Mouse (Mus musculus): ENCODE results near the gene Hist1h2bg.
"Not testable (repeated sequence)": the region's sequence is repeated elsewhere in the genome, so short reads cannot be mapped to it uniquely, and the experiment has no call there.

The Hist1h2bg gene

DNA sequence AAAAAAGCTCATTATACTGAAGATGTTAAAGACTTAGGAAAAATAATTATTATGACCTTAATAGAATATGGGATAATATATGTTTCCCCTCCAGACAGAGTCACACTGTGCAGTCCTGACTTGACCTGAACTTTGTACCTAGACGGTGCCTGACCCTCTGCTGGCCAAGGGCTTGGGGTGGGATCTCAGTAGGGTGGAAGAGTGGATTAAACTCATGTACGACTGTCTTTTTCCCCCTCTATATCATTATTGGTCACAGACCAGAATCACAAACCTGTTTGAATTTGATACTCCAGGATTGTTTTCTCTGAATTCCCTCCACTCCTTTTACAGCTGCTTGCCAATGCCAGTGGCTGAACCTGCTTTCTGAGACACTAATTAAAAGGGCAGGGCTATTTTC lies 10.5 kb upstream of the Hist1h2bg start:
- in situ Hi-C loops (cut with MboI, MseI): loop anchor here (25.0 kb wide), 2 partner anchors 1052 to 1748 kb away; partner anchors contain the start of genes Hist1h2ao, Hist1h2bq and Hist1h4m

DNA sequence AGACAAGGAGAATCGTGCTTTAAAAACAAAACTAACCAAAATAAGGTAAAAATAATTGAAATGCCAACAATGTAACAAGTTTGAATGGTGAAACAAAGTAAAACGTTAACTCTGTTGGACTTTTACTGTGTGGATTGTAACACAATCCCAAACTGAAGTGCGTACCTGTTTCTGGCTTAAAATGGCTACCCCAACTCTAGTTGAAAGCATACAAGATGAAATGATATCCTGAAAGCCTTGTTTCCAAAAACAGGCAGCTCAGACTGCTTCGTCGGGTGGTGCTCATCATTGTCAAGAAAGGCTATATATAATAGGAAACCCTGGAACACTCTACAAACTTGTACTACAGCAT lies 9.7 kb upstream of the Hist1h2bg start:
- in situ Hi-C loops (cut with MboI, MseI): loop anchor here (25.0 kb wide), 2 partner anchors 1051 to 1749 kb away; partner anchors contain the start of genes Hist1h2ao, Hist1h2bq and Hist1h4m

DNA sequence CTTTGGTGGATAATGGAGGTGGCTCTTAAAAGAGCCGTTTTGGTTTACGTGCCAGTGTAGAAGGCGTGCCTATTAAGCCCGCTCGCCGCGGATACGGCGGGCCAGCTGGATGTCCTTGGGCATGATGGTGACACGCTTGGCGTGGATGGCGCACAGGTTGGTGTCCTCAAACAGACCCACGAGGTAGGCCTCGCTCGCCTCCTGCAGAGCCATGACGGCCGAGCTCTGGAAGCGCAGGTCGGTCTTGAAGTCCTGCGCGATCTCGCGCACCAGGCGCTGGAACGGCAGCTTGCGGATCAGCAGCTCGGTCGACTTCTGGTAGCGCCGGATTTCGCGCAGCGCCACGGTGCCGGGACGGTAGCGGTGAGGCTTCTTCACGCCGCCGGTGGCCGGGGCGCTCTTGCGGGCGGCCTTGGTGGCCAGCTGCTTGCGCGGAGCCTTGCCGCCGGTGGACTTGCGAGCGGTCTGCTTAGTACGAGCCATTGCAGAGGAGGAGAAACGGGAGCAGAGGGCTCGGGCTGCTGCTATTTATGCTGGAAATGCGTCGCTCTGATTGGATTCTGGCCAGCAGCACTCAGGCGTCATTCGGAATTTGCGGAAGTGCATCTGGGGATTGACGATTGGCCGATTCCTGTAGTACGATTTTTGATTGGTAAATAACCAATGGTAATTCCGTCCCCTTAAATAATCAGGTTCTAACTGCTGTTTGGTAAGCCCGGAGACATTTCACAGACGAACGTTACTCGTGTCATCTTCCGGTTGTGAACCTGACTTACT lies 9.1 kb upstream of the Hist1h2bg start, which contains the start of gene Hist1h3e:
Gene Hist1h3e (minus strand): TSS at position 487 of the 777 bp plus-strand sequence.
- in situ Hi-C loops (cut with MboI, MseI): loop anchor here (25.0 kb wide), 2 partner anchors 1050 to 1750 kb away; partner anchors contain the start of genes Hist1h2ao, Hist1h2bq and Hist1h4m

DNA sequence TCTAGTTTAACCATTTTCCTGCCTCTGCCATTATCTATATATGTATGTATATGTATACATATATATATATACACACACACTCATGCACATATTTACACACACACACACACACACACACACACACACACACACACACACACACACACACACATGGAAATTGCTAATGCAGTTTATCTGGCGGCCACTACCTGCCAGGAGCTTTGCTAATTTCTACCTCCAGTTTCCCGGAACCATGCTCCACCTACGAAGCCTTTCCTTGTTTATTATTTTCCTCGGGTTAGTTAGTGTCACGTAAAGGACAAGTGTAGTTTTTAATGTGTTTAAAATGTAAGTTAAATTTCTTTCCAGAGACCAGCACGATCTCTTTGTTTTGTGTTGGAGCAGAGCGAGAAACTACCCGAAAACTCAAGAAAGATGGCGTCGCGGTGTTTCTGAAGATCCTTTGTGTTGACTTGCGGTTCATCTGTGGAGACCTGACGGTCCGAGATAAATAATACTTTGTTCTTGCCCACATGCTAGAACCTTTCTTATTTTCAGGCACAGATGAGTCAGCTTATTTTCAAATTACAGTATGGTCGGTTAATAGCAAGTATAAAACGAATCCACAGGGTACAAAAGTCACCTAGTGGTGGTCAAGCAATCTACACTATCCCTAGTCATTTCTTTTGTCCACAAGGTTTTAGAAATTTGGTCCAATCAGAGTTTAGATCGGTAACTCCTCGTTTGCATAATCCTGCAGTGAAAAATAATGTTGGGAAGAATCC lies 8.3 kb upstream of the Hist1h2bg start:
- in situ Hi-C loops (cut with MboI, MseI): loop anchor here (25.0 kb wide), 2 partner anchors 1049 to 1751 kb away; partner anchors contain the start of genes Hist1h2ao, Hist1h2bq and Hist1h4m

DNA sequence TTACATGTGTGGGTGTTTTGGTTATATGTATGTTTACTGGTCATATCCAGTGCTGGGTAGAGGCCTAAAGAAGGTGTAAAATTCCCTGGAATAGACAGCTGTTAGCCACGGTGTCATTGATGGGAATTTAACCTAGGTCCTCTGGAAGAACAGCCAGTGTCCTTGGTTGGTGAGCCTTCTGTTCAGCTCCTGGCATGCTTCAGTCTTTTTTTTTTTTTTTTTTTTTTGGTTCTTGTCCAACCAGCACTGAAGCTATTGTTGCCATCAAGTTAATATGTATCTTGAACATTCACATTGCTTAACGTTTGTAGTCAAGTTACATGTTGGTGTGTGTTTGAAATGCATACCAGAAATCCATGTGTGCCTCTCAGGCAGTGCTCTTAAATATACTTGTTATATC lies 6.7 kb upstream of the Hist1h2bg start:
- in situ Hi-C loops (cut with MboI, MseI): loop anchor here (25.0 kb wide), 2 partner anchors 1048 to 1752 kb away; partner anchors contain the start of genes Hist1h2ao, Hist1h2bq and Hist1h4m

DNA sequence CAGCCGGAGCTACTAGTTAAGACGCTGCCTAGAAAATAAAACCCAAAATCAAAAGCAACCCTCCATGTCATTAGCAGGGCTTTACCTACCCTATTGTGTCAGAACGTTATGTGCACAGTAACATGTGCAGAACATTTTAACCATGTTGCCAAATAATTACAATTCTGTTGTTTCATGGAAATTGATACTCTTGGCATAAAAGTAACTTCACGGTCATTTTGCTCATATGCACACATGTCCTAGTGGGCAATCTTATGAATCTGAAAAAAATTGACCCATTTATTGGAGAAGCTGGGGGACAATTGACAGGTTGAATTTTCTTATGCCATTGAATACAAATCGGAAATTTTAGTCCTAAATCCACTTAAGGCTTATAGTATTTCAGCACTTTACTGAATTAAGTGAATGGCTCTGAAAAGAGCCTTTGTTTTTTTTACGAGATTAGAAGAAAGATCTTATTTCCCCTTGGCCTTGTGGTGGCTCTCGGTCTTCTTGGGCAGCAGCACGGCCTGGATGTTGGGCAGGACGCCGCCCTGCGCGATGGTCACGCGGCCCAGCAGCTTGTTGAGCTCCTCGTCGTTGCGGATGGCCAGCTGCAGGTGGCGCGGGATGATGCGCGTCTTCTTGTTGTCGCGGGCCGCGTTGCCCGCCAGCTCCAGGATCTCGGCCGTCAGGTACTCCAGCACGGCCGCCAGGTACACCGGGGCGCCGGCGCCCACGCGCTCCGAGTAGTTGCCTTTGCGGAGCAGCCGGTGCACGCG lies 755 bp upstream of the Hist1h2bg start:
- in situ Hi-C loops (cut with MboI, MseI): loop anchor here (5.0 to 25.0 kb wide), 4 partner anchors 112 to 1848 kb away; partner anchors contain the start of genes Hist1h2ac, Hist1h2ao, Hist1h2bc and Hist1h2bm

DNA sequence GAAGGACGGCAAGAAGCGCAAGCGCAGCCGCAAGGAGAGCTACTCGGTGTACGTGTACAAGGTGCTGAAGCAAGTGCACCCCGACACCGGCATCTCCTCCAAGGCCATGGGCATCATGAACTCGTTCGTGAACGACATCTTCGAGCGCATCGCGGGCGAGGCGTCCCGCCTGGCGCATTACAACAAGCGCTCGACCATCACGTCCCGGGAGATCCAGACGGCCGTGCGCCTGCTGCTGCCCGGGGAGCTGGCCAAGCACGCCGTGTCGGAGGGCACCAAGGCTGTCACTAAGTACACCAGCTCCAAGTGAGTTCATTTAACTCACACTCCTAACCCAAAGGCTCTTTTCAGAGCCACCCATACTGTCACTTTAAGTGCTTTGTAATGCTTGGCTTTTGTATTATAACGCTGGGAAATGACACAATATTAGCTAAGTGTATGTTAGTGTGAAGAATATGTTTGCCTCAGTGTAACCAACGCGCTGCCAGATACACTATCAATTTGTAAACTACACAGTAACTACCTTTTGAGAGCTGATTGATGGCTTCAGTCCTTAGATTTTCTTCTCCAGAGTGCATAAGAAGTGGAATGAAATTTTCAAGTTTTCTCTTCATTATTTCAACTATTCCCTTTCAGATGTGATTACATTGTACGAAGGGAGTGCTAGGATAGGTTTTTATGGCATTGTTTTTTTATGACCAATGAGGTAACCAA lies 465 bp downstream of the Hist1h2bg start:
- in situ Hi-C loops (cut with MboI, MseI): loop anchor here (5.0 to 25.0 kb wide), 4 partner anchors 111 to 1849 kb away; partner anchors contain the start of genes Hist1h2ac, Hist1h2ao, Hist1h2bc and Hist1h2bm

DNA sequence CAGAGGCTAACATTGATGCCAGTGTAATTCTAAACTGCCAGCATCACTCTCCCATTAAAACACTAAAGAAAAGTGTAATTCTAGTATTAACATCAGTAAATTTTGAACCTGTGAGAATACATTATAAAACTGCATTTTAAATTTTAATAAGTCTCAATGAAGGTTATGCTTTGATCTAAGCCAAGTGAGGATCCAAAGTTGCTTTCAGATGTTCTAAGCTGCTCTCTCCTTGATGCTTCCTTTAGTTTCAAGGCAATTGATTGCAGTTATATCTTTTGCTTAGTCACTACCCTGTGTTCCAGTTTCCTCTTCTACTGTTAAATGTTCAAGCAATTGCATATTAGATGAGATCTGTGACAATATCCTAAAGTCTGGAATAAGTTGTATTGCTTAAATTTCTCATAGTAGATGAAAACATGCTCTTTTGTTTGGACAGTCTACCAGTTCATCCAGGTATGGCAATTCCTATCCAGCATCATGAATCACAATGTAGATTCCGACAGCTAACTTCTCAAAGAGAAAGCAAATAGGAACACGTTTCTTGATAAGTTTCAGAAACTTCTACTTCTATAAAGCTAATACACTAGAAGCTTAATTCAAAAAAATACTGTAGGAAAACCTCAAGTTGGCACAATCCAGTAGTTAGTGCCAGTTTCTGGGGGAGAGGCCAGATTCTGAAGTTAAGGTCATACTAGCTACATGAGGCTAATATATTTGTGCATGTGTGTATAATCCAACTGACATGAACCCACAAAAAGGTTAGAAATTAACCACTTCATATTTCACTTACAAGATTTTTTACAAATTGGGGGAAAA lies 1.2 kb downstream of the Hist1h2bg start:
- in situ Hi-C loops (cut with MboI, MseI): loop anchor here (5.0 to 25.0 kb wide), 4 partner anchors 110 to 1850 kb away; partner anchors contain the start of genes Hist1h2ac, Hist1h2ao, Hist1h2bc and Hist1h2bm

DNA sequence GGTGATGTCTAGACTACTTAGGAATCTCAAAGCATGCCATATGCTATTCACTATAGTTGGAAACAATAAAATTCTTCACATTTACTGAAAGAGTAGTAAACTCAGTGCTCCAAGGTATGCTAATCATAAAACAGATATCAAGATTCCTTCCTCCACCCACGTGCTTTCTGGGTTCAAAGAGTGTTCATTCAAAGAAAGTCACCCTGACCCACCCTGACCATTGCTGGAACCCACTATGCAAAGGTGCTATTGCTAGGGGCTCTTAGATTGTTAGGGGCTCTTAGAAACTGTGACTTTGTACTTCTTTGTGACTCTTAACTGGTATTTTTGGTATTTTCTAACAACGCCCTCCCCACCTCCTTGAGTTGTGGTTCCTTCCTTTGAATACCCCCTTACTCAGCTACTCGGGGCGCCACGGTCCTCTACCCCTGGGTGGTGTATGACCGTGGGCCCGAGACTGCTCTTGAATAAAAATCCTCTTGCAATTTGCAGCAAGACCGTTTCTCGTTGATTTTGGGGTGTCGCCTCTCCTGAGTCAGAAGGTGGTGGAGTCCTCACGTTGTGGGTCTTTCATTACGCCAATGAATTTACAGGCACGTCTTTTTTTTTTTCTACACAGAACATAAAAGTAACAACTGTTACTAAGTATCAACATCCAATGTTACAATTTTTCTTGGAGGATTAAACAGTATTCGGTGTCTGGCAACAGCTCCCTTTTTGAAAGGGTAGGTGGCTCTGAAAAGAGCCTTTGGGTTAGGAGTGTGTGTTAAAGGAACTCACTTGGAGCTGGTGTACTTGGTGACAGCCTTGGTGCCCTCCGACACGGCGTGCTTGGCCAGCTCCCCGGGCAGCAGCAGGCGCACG lies 2.1 kb downstream of the Hist1h2bg start:
- in situ Hi-C loops (cut with MboI, MseI): loop anchor here (5.0 to 25.0 kb wide), 4 partner anchors 109 to 1851 kb away; partner anchors contain the start of genes Hist1h2ac, Hist1h2ao, Hist1h2bc and Hist1h2bm

DNA sequence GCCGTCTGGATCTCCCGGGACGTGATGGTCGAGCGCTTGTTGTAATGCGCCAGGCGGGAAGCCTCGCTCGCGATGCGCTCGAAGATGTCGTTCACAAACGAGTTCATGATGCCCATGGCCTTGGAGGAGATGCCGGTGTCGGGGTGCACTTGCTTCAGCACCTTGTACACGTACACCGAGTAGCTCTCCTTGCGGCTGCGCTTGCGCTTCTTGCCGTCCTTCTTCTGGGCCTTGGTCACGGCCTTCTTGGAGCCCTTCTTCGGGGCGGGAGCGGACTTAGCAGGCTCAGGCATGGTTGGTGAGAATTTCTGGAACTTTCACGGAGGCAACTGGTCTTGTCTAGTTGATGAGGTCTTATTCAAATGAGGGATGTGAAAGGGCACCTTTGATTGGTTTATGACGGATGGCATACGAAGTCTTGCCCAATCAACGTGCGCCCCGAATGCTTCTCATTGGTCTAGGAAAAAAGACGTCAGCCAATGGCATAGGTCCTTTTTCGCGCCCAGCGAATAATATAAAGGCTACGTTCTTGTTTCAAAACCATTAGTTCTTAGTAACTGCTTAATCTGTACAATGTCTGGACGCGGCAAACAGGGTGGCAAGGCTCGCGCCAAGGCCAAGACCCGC lies 2.8 kb downstream of the Hist1h2bg start, which contains the start of the genes Hist1h2bf and Hist1h2ad:
Gene Hist1h2bf (minus strand): TSS at position 299 of the 627 bp plus-strand sequence.
Gene Hist1h2ad (plus strand): TSS at position 484 of the 627 bp plus-strand sequence.
- in situ Hi-C loops (cut with MboI, MseI): loop anchor here (5.0 to 25.0 kb wide), 4 partner anchors 108 to 1852 kb away; partner anchors contain the start of genes Hist1h2ac, Hist1h2ao, Hist1h2bc and Hist1h2bm

DNA sequence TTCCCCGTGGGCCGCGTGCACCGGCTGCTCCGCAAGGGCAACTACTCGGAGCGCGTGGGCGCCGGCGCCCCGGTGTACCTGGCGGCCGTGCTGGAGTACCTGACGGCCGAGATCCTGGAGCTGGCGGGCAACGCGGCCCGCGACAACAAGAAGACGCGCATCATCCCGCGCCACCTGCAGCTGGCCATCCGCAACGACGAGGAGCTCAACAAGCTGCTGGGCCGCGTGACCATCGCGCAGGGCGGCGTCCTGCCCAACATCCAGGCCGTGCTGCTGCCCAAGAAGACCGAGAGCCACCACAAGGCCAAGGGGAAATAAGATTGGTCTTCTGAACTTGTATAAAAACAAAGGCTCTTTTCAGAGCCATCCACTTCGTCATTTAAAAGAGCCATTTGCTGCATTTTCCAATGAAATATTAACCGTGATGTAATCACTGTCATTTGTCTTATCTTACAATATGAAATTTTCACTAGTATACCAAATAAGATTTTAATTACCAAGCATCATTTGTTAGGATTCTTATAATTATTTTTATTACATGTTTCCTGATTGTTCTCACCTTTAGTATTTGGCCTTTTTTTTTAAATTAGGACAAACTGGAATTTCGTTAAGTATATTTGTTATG lies 3.5 kb downstream of the Hist1h2bg start:
- in situ Hi-C loops (cut with MboI, MseI): loop anchor here (5.0 to 25.0 kb wide), 4 partner anchors 108 to 1852 kb away; partner anchors contain the start of genes Hist1h2ac, Hist1h2ao, Hist1h2bc and Hist1h2bm

DNA sequence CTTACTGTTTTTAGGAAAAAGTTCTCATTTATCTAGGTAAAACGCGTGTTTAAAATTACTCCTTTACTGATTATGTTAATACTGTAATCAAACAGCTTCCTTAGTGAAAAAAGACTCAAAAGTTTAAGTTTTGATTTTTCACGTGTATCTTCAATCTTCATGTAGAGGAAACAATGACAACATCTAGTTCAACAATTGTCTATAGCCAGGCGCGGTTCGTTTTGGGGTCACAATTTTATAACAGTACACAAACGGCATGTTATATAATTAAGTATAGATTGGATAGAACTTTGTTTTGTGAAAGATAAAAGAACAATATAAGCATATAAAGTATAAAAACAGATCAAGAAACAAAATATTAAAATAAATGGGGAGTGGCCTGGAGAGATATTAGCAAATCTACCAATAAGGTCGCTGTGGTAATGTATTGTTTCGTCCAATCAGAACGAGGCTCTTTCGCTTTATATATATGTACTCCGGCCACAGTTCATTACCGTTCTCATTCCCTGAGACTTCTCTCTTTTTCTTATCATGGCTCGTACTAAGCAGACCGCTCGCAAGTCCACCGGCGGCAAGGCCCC lies 4.2 kb downstream of the Hist1h2bg start, which contains the start of gene Hist1h3d:
Gene Hist1h3d (plus strand): TSS at position 493 of the 581 bp plus-strand sequence.
- in situ Hi-C loops (cut with MboI, MseI): no loop called here

DNA sequence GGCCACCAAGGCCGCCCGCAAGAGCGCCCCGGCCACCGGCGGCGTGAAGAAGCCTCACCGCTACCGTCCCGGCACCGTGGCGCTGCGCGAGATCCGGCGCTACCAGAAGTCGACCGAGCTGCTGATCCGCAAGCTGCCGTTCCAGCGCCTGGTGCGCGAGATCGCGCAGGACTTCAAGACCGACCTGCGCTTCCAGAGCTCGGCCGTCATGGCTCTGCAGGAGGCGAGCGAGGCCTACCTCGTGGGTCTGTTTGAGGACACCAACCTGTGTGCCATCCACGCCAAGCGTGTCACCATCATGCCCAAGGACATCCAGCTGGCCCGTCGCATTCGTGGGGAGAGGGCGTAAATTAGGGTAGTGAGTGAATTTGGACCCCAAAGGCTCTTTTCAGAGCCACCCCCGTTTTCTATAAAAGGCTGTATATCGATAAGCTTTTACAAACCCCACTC lies 4.7 kb downstream of the Hist1h2bg start:
- in situ Hi-C loops (cut with MboI, MseI): not testable (repeated sequence)

DNA sequence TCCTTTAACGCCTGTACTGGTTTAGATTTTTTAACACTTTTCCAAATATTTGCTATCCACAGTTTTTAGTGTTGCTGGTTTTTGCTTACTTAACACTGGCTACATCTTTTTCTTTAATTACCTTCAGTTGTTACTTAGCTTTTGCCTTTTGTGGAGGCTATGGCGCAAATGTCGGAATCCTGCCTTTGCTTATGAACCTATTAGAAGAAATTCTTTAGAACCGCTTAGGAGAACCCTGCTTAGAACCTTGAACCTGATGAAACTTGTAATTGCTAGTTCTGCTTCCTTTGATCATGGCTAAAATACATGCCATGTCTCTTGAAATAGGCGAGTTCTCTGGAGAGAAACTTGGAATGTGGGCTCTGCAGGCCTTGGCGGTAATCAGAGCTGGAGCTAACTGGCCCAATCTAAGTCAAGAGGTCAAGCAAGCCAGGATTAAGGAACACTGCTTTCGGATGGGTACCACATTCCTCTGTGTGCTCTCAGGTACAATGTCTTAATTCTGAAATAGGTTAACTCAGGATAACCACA lies 5.2 kb downstream of the Hist1h2bg start:
- in situ Hi-C loops (cut with MboI, MseI): no loop called here

DNA sequence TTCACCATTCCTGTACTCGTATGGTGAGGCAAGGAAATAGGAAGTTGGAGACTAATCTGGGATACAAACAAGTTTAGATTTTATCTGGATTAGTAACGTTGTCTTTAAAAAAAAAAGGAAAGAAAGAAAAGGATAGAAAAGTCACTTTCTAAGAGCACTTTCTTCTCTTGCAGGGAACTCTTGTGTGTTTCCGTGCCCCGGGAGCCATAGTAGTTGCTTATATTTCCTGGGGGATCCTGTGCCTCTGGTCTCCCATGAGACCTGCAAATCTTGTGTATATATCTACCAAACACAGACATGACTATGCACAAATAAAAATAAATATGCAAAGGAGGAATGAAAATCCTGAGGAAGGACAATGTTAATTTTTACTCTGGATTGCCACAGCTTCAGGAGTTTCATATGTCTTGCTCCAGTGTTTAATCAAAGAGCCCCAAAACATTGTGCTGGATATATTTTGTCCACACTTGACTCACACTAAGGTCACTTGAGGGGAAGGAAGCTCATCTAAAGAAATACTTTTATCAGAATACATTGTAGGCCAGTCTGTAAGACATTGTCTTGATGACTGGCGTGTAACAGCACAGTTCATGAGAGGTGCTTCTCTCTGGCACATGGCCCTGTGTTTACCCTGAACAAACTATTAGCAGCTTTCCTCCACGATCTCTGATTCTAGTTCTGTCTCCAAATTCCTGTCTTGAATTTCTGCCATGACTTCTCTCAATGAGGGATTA lies 5.9 kb downstream of the Hist1h2bg start:
- in situ Hi-C loops (cut with MboI, MseI): no loop called here
